Mouse (Mus musculus): Measurements from ENCODE around the gene Gm20812.
"Not testable (repeated sequence)": the region's sequence is repeated elsewhere in the genome, so short reads cannot be mapped to it uniquely, and the experiment has no call there.

Gene Gm20812

GRCm38 (mm10) chrY:12381681-12382080, at the start of gene Gm20812:
Gene Gm20812 (plus strand): TSS chrY:12381981.
- not testable (repeated sequence) for DNase-seq (ENCODE audit: low spot score)

All from embryo, embryonic 10.5 days (tissue).